Comparison of ENCODE assay signal across 8 mouse cellular contexts in genomic region chr17:23660117-23660875, GRCm38 (mm10). TPM values are rescaled to one million over a fixed set of nuclear protein-coding genes. Genes with fewer than 3 reads are reported as not detected.
DNase-seq lines count a peak whose midpoint lies in the region; ATAC-seq and TF ChIP-seq lines count a peak whose summit lies in the region.

Gene Bicdl2 (plus strand): TSS chr17:23660506.

- TF ChIP-seq EP300 in liver, embryonic 14.5 days (IDR thresholded peaks at IDR 0.05; ENCODE audit: low read depth), result no peak

- H3K9me3 ChIP-seq in intestine, embryonic 15.5 days, result no peaks in the 10 kb centered on the region
- no peaks in the 10 kb centered on the region for H3K9me3 ChIP-seq in liver, embryonic 14.5 days (ENCODE audit: control insufficient read depth, low read length)
- no peaks in the 10 kb centered on the region for H3K9me3 ChIP-seq in stomach, embryonic 16.5 days (replicated peaks; ENCODE audit: control insufficient read depth, low read length)

- no peak for TF ChIP-seq POLR2A in cortical plate, adult 2 months (IDR thresholded peaks at IDR 0.05; ENCODE audit: extremely low read depth, insufficient read depth, low read length)

- no peak within 1 kb of the TSS for H3K27ac ChIP-seq in cortical plate, adult 2 months (ENCODE audit: insufficient read depth, low read length)
- no peak within 1 kb of the TSS for H3K27ac ChIP-seq in intestine, embryonic 15.5 days
- no peak within 1 kb of the TSS for H3K27ac ChIP-seq in liver, embryonic 14.5 days
- H3K27ac ChIP-seq in stomach, embryonic 16.5 days (ENCODE audit: low read length), result peak within 1 kb of the TSS; percentile 57

- ATAC-seq in intestine, embryonic 15.5 days, result peak; percentile 80
- ATAC-seq in liver, embryonic 14.5 days (ENCODE audit: insufficient read depth), result no peak
- ATAC-seq in stomach, embryonic 16.5 days (ENCODE audit: insufficient read depth, low FRiP score), result peak; percentile 60

- H3K36me3 ChIP-seq in intestine, embryonic 15.5 days, result no peaks in the 10 kb centered on the region
- no peaks in the 10 kb centered on the region for H3K36me3 ChIP-seq in liver, embryonic 14.5 days (replicated peaks; ENCODE audit: control insufficient read depth, insufficient read depth, low read depth)
- H3K36me3 ChIP-seq in stomach, embryonic 16.5 days (ENCODE audit: control insufficient read depth, insufficient read depth, low read length), result no peaks in the 10 kb centered on the region

- peaks cover 22% of the 10 kb centered on the region for H3K27me3 ChIP-seq in intestine, embryonic 15.5 days (replicated peaks)
- peaks cover 19% of the 10 kb centered on the region for H3K27me3 ChIP-seq in liver, embryonic 14.5 days (ENCODE audit: control insufficient read depth, insufficient read depth, low read length)
- peaks cover 18% of the 10 kb centered on the region; the same call in 1 of the 2 replicates for H3K27me3 ChIP-seq in stomach, embryonic 16.5 days (ENCODE audit: control insufficient read depth, insufficient read depth, low read length)

- TF ChIP-seq CTCF in cortical plate, adult 2 months (IDR thresholded peaks at IDR 0.05; ENCODE audit: extremely low read depth, insufficient read depth, low read length), result 0 out of 2 replicates have a peak, but pooled peaks have one; percentile 21
- peak; percentile 87 for TF ChIP-seq CTCF in liver, embryonic 14.5 days (IDR thresholded peaks at IDR 0.05; ENCODE audit: low read depth)

- H3K4me3 ChIP-seq in cortical plate, adult 2 months (ENCODE audit: insufficient read depth, low read length), result no peak within 1 kb of the TSS
- H3K4me3 ChIP-seq in intestine, embryonic 15.5 days (replicated peaks), result peak within 1 kb of the TSS; percentile 43
- H3K4me3 ChIP-seq in liver, embryonic 14.5 days (ENCODE audit: insufficient read depth in 1 of 2, low read depth in 2 of 2, low read length in 2 of 2), result no peak within 1 kb of the TSS
- peak within 1 kb of the TSS; percentile 36 for H3K4me3 ChIP-seq in stomach, embryonic 16.5 days (replicated peaks; ENCODE audit: low read length)

- 5% methylated on average over 27 of the region's 27 CpGs for WGBS in intestine, embryonic 15.5 days
- 8% methylated on average over 27 of the region's 27 CpGs for WGBS in liver, embryonic 14.5 days (ENCODE audit: insufficient replicate concordance)
- WGBS in stomach, embryonic 16.5 days, result 7% methylated on average over 27 of the region's 27 CpGs

- peak within 1 kb of the TSS; percentile 20; the same call in 1 of the 2 replicates for H3K9ac ChIP-seq in intestine, embryonic 15.5 days
- H3K9ac ChIP-seq in liver, embryonic 14.5 days (replicated peaks), result no peak within 1 kb of the TSS
- H3K9ac ChIP-seq in stomach, embryonic 16.5 days (ENCODE audit: low read length), result peak within 1 kb of the TSS; percentile 61

- peak within 1 kb of the TSS; percentile 73 for H3K4me2 ChIP-seq in intestine, embryonic 15.5 days (replicated peaks)
- H3K4me2 ChIP-seq in liver, embryonic 14.5 days (ENCODE audit: low read depth), result peak within 1 kb of the TSS; percentile 21
- H3K4me2 ChIP-seq in stomach, embryonic 16.5 days (ENCODE audit: low read depth, low read length), result peak within 1 kb of the TSS; percentile 54

- H3K4me1 ChIP-seq in cortical plate, adult 2 months (ENCODE audit: control insufficient read depth, insufficient read depth, low read length), result no peaks in the 10 kb centered on the region
- H3K4me1 ChIP-seq in intestine, embryonic 15.5 days (replicated peaks), result peaks cover 7% of the 10 kb centered on the region; the same call in 1 of the 2 replicates
- H3K4me1 ChIP-seq in liver, embryonic 14.5 days (replicated peaks; ENCODE audit: control insufficient read depth in 2 of 2, insufficient read depth in 2 of 2, low read length in 1 of 2), result no peaks in the 10 kb centered on the region
- H3K4me1 ChIP-seq in stomach, embryonic 16.5 days (ENCODE audit: control insufficient read depth, insufficient read depth, low read length), result no peaks in the 10 kb centered on the region

- peak; percentile 47 to 65 for DNase-seq in adrenal gland, adult 18-20 months (ENCODE audit: low spot score in 2 of 2)
- no peak for DNase-seq in adrenal gland, adult 8-10 months
- peak; percentile 59 for DNase-seq in CD4-positive helper T cell, adult 2 months (ENCODE audit: low read depth, low spot score)
- DNase-seq in liver, embryonic 14.5 days (ENCODE audit: low read depth in 3 of 3, low spot score in 3 of 3), result no peak
- DNase-seq in layer of hippocampus, adult 11-12 months (ENCODE audit: low spot score), result no peak

RNA-seq across cellular contexts. Expression of gene Bicdl2, which starts in this region (rescaled TPM):
- not detected for total RNA-seq in adrenal gland, adult 18-20 months (2021)
- total RNA-seq in adrenal gland, adult 8-10 months (2022), result not detected
- polyA plus RNA-seq in cortical plate, adult 2 months (2012; rRNA removed), result 0.10 TPM in 1 of 2 replicates, not detected in the other
- polyA plus RNA-seq in intestine, embryonic 15.5 days (2015; fragmentation: Nextera tagmentation; extraction: Ambion mirVana), result 4.2 TPM in 2 replicates
- 0.02 TPM in 2 replicates for polyA plus RNA-seq in liver, embryonic 14.5 days (2012; rRNA removed)
- not detected in 2 replicates for polyA plus RNA-seq in liver, embryonic 14.5 days (2014; fragmentation: Nextera tagmentation; extraction: Ambion mirVana)
- 19.6 and 26.1 TPM in 2 replicates for polyA plus RNA-seq in stomach, embryonic 16.5 days (2015; fragmentation: Nextera tagmentation; extraction: Ambion mirVana)

Comparison
In these comparisons a context has a peak if more than half of its experiments do, and no peak if none do; other contexts are left out.
1. Peak in DNase-seq in adrenal gland, adult 18-20 months; RNA of the gene not detected or under 1 TPM.
2. H3K4me3 ChIP-seq: peak in intestine, embryonic 15.5 days (single experiment) and stomach, embryonic 16.5 days (single experiment); none in cortical plate, adult 2 months (single experiment) and liver, embryonic 14.5 days (0 of 2).
3. H3K4me2 ChIP-seq: peak in every context shown above with its lines; median percentile 73 in intestine, embryonic 15.5 days; 54 in stomach, embryonic 16.5 days; 21 in liver, embryonic 14.5 days.